Mouse (Mus musculus) R1 (cell line): Measurements from ENCODE around the gene Olfr314.
"Not testable (repeated sequence)": the region's sequence is repeated elsewhere in the genome, so short reads cannot be mapped to it uniquely, and the experiment has no call there.

Experiments
- DNase-seq: peaks from one replicate; pipeline ENCODE4 v3.0.0-alpha.2; 2018; ENCODE audit warnings: low read depth, low spot score

Olfr314 gene

DNA sequence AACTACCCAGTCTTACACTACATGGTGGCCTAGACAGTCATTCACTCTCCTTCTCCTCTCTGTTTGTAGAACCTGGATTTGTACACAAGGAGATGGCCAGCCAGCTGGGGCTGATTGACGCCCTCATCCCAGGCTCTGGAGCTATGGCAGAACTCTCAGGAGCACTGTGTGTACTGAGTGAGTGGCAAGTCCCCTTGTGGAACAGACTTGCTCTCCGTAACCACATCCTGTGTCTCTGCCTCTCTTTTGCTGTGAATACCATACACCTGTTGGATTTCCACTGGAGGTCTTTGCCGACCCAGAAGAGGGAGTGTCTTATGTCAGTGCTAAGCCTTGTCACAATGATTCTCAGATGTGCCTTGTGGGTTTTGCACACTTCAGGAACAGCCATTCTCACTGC, 49.8 kb downstream of the Olfr314 start:
- not testable (repeated sequence) for DNase-seq
